Mouse (Mus musculus): Measurements from ENCODE around the gene Vmn1r22. TPM values are rescaled to one million over a fixed set of nuclear protein-coding genes. Genes with fewer than 3 reads are reported as not detected.
"Not testable (repeated sequence)": the region's sequence is repeated elsewhere in the genome, so short reads cannot be mapped to it uniquely, and the experiment has no call there.

The Vmn1r22 gene
- not detected for total RNA-seq (2021)

GRCm38 (mm10) chr6:57907928-57908327, at the start of gene Vmn1r22:
TSS of gene Vmn1r22 (minus strand) at chr6:57908028.
- no peak for DNase-seq
- intact Hi-C loops (cut with DNase I): no loop called here

- no peak for DNase-seq
- intact Hi-C loops (cut with DNase I): no loop called here
These were observed 18.9 kb upstream of the Vmn1r22 start, which contains the start of gene Vmn1r23 for GRCm38 (mm10) chr6:57926738-57927137. TSS of gene Vmn1r23 (minus strand) at chr6:57926838.

GRCm38 (mm10) chr6:57859043-57860042, 48.5 kb downstream of the Vmn1r22 start:
- DNase-seq: peak; percentile 38 to 44
- intact Hi-C loops (cut with DNase I): loop anchor here (2.0 to 5.0 kb wide), 4 partner anchors 117 to 1051 kb away; no protein-coding TSS in a partner anchor

GRCm38 (mm10) chr6:57851177-57851576, 56.7 kb downstream of the Vmn1r22 start:
- DNase-seq; intact Hi-C loops (cut with DNase I): not testable (repeated sequence)

- intact Hi-C loops (cut with DNase I): no loop called here
- DNase-seq: no peak
These were observed 57.5 kb downstream of the Vmn1r22 start, which contains the start of gene Vmn1r21 for GRCm38 (mm10) chr6:57850286-57850685. TSS of gene Vmn1r21 (minus strand) at chr6:57850343.

Other genes starting within 250 kb of the Vmn1r22 start
- 10 to 100 TPM; 18.2 to 18.7 TPM for gene Pyurf, start 215.9 kb downstream of the Vmn1r22 start, total RNA-seq (2021)
- 10 to 100 TPM; 19.9 to 20.5 TPM for gene Lancl2, start 205.5 kb downstream of the Vmn1r22 start, total RNA-seq (2021)
- gene Vopp1, start 82.9 kb downstream of the Vmn1r22 start, total RNA-seq (2021): 10 to 100 TPM; 21.1 to 25.3 TPM
- gene Vmn1r21, start 57.7 kb downstream of the Vmn1r22 start, total RNA-seq (2021): not detected
- gene Vmn1r23, start 18.8 kb upstream of the Vmn1r22 start, total RNA-seq (2021): not detected
- not detected for gene Vmn1r24, start 53.5 kb upstream of the Vmn1r22 start, total RNA-seq (2021)
- gene Vmn1r25, start 72.8 kb upstream of the Vmn1r22 start, total RNA-seq (2021): not detected
- not detected for gene Vmn1r26, start 107.1 kb upstream of the Vmn1r22 start, total RNA-seq (2021)

Data from heart, postnatal 10 days (tissue).